Comparison of ENCODE assay signal across 9 mouse cellular contexts in the genomic region with DNA sequence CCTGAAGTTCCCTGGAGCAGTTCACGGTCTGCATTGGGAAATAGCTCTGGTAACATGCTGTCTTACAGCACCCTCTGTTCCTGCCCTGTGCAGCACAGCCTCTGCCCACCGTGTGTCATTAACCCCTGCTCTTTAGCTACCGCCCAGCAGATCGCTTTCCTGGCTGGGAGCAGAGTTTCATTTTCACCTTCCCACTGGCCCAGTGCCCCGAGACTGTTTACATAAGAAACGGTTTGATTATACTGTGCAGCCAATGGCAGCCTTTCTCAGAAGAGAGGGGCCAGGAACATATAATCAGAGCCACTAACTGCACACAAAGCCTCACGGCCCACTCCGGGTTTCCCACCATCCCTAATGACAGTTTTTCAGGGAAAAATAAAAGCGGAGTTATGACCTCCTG.
A peak's percentile ranks its signal among the peaks of the same experiment; 100 is the strongest.
DNase-seq lines count a peak whose midpoint lies in the region; ATAC-seq lines count a peak whose summit lies in the region.
"Had no signal": no experiment of that assay in that cellular context is flagged by ENCODE, and none has a peak within 500 bp of the region (broad histone marks: within the 10 kb centered on the region; RNA-seq: fewer than 3 reads in every experiment).

No protein-coding gene starts in this region.

- no peaks in the 10 kb centered on the region for H3K36me3 ChIP-seq in hindbrain, embryonic 16.5 days (ENCODE audit: control insufficient read depth, insufficient read depth, low read length)
- H3K36me3 ChIP-seq in hindbrain, embryonic 14.5 days (replicated peaks; ENCODE audit: control insufficient read depth, insufficient read depth) = no peaks in the 10 kb centered on the region
- no peaks in the 10 kb centered on the region for H3K36me3 ChIP-seq in kidney, embryonic 16.5 days (ENCODE audit: insufficient read depth, low read length)
- H3K36me3 ChIP-seq in hindbrain, embryonic 12.5 days = no peaks in the 10 kb centered on the region

- no peaks in the 10 kb centered on the region for H3K4me1 ChIP-seq in hindbrain, embryonic 16.5 days (ENCODE audit: control insufficient read depth, insufficient read depth, low read depth, low read length)
- H3K4me1 ChIP-seq in hindbrain, embryonic 14.5 days (replicated peaks; ENCODE audit: control insufficient read depth, insufficient read depth, low read length) = no peaks in the 10 kb centered on the region
- H3K4me1 ChIP-seq in kidney, embryonic 16.5 days (ENCODE audit: insufficient read depth, low read length) = peaks cover 29% of the 10 kb centered on the region
- peaks cover 16% of the 10 kb centered on the region; the same call in 1 of the 2 replicates for H3K4me1 ChIP-seq in hindbrain, embryonic 12.5 days

- DNase-seq in hindbrain, embryonic 14.5 days (ENCODE audit: low spot score) = no peak
- peak; percentile 23 for DNase-seq in forelimb bud, embryonic 11.5 days (ENCODE audit: low read depth, low spot score)
- peak; percentile 86 for DNase-seq in lung, postnatal 14 days
- no peak for DNase-seq in cerebellum, adult 9-10 months
- DNase-seq in urinary bladder, postnatal 10 days (ENCODE audit: low spot score) = no peak

- peak overlapping the region; percentile 13; the same call in 1 of the 2 replicates for H3K9ac ChIP-seq in hindbrain, embryonic 16.5 days (ENCODE audit: low read depth, low read length)
- no peak overlapping the region for H3K9ac ChIP-seq in hindbrain, embryonic 14.5 days
- no peak overlapping the region for H3K9ac ChIP-seq in kidney, embryonic 16.5 days (replicated peaks; ENCODE audit: low read length)
- no peak overlapping the region for H3K9ac ChIP-seq in hindbrain, embryonic 12.5 days

- no peak overlapping the region for H3K27ac ChIP-seq in hindbrain, embryonic 16.5 days (ENCODE audit: low read depth, low read length)
- no peak overlapping the region for H3K27ac ChIP-seq in hindbrain, embryonic 14.5 days
- H3K27ac ChIP-seq in kidney, embryonic 16.5 days (ENCODE audit: low read length) = no peak overlapping the region
- H3K27ac ChIP-seq in hindbrain, embryonic 12.5 days = no peak overlapping the region
- H3K27ac ChIP-seq: macrophage had no signal

- no peak overlapping the region for H3K4me3 ChIP-seq in hindbrain, embryonic 16.5 days (ENCODE audit: low read length)
- H3K4me3 ChIP-seq in hindbrain, embryonic 14.5 days (replicated peaks; ENCODE audit: low read length) = no peak overlapping the region
- no peak overlapping the region for H3K4me3 ChIP-seq in kidney, embryonic 16.5 days (ENCODE audit: low read length)
- H3K4me3 ChIP-seq in hindbrain, embryonic 12.5 days = no peak overlapping the region

- ATAC-seq in hindbrain, embryonic 16.5 days = no peak
- ATAC-seq in hindbrain, embryonic 14.5 days (ENCODE audit: low FRiP score) = no peak
- ATAC-seq in kidney, embryonic 16.5 days (ENCODE audit: low FRiP score, low TSS enrichment) = peak; percentile 62; the same call in 1 of the 2 replicates
- ATAC-seq in hindbrain, embryonic 12.5 days (ENCODE audit: low FRiP score) = no peak

- WGBS in hindbrain, embryonic 16.5 days = 34% methylated on average over 9 of the region's 9 CpGs
- 43% methylated on average over 9 of the region's 9 CpGs for WGBS in hindbrain, embryonic 14.5 days
- WGBS in kidney, embryonic 16.5 days = 12% methylated on average over 9 of the region's 9 CpGs
- 46% methylated on average over 9 of the region's 9 CpGs for WGBS in hindbrain, embryonic 12.5 days

- H3K27me3 ChIP-seq in hindbrain, embryonic 16.5 days (replicated peaks; ENCODE audit: control insufficient read depth, insufficient read depth, low read length) = no peaks in the 10 kb centered on the region
- no peaks in the 10 kb centered on the region for H3K27me3 ChIP-seq in hindbrain, embryonic 14.5 days (ENCODE audit: control insufficient read depth, insufficient read depth, low read length)
- H3K27me3 ChIP-seq in kidney, embryonic 16.5 days (ENCODE audit: insufficient read depth, low read length) = no peaks in the 10 kb centered on the region
- no peaks in the 10 kb centered on the region for H3K27me3 ChIP-seq in hindbrain, embryonic 12.5 days

- H3K9me3 ChIP-seq in hindbrain, embryonic 16.5 days (ENCODE audit: control insufficient read depth, low read length) = no peaks in the 10 kb centered on the region
- no peaks in the 10 kb centered on the region for H3K9me3 ChIP-seq in hindbrain, embryonic 14.5 days (ENCODE audit: control insufficient read depth, low read length)
- no peaks in the 10 kb centered on the region for H3K9me3 ChIP-seq in kidney, embryonic 16.5 days (ENCODE audit: low read length)
- no peaks in the 10 kb centered on the region for H3K9me3 ChIP-seq in hindbrain, embryonic 12.5 days (replicated peaks)

- no peak overlapping the region for H3K4me2 ChIP-seq in hindbrain, embryonic 16.5 days (ENCODE audit: low read length)
- no peak overlapping the region for H3K4me2 ChIP-seq in hindbrain, embryonic 14.5 days (replicated peaks)
- H3K4me2 ChIP-seq in kidney, embryonic 16.5 days (replicated peaks; ENCODE audit: low read depth, low read length) = no peak overlapping the region
- H3K4me2 ChIP-seq in hindbrain, embryonic 12.5 days (replicated peaks) = no peak overlapping the region

Comparison
In these comparisons a context has a peak if more than half of its experiments do, and no peak if none do; other contexts are left out.
1. DNase-seq: peak in forelimb bud, embryonic 11.5 days (single experiment) and lung, postnatal 14 days (single experiment); none in hindbrain, embryonic 14.5 days (single experiment), cerebellum, adult 9-10 months (single experiment) and urinary bladder, postnatal 10 days (single experiment).